Mouse (Mus musculus) limb, embryonic 14.5 days (tissue): ENCODE measurements around the gene Noxo1. TPM values are rescaled to one million over a fixed set of nuclear protein-coding genes. Genes with fewer than 3 reads are reported as not detected.
A peak's percentile ranks its signal among the peaks of the same experiment; 100 is the strongest.
"Not testable (repeated sequence)": the region's sequence is repeated elsewhere in the genome, so short reads cannot be mapped to it uniquely, and the experiment has no call there.

Experiments used
- ATAC-seq: fragments of 200-750 bp; cut with Nextera tagmentation; 2 replicates; pipeline ENCODE4 v1.8.0; 2017; ENCODE audit warnings: low read depth, moderate number of reproducible peaks, moderate TSS enrichment; ENCODE audit not compliant: low FRiP score
- DNase-seq: peaks from one replicate; pipeline ENCODE4 v3.0.0-alpha.2; 2015; ENCODE audit warnings: low spot score
- H3K27ac ChIP-seq: fragments of 300-500 bp; sonication (generic); replicated peaks from 2 replicates; pipeline ENCODE4 v1.5.1; 2014; ENCODE audit warnings: low read depth, mild to moderate bottlenecking, low read length, moderate library complexity, mixed read lengths
- H3K27me3 ChIP-seq: fragments of 300-500 bp; sonication (generic); 2 replicates; pipeline ENCODE4 v1.6.1; 2014; ENCODE audit warnings: low read length, mixed read lengths; ENCODE audit not compliant: control insufficient read depth, insufficient read depth
- H3K36me3 ChIP-seq: fragments of 300-500 bp; sonication (generic); 2 replicates; pipeline ENCODE4 v1.6.1; 2014; ENCODE audit warnings: mild to moderate bottlenecking, low read length, moderate library complexity, mixed read lengths; ENCODE audit not compliant: control insufficient read depth, insufficient read depth
- H3K4me1 ChIP-seq: fragments of 300-500 bp; sonication (generic); 2 replicates; pipeline ENCODE4 v1.6.1; 2014; ENCODE audit warnings: antibody characterized with exemption, low read length, mixed read lengths; ENCODE audit not compliant: control insufficient read depth, insufficient read depth
- H3K4me2 ChIP-seq: fragments of 300-500 bp; sonication (generic); replicated peaks from 2 replicates; pipeline ENCODE4 v1.6.1; 2014; ENCODE audit warnings: low read depth, mild to moderate bottlenecking, low read length, moderate library complexity; ENCODE audit not compliant: severe bottlenecking
- H3K4me3 ChIP-seq: fragments of 300-500 bp; sonication (generic); replicated peaks from 2 replicates; pipeline ENCODE4 v1.5.1; 2014; ENCODE audit warnings: low read length
- H3K9ac ChIP-seq: fragments of 300-500 bp; sonication (generic); 2 replicates; pipeline ENCODE4 v1.6.1; 2014; ENCODE audit warnings: mild to moderate bottlenecking, low read depth, low read length, moderate library complexity; ENCODE audit not compliant: severe bottlenecking
- H3K9me3 ChIP-seq: fragments of 300-500 bp; sonication (generic); 2 replicates; pipeline ENCODE4 v1.6.1; 2016; ENCODE audit warnings: low read length; ENCODE audit not compliant: control insufficient read depth
- POLR2A ChIP-seq: fragments of 200-500 bp; IDR thresholded peaks from 2 replicates; pipeline ENCODE4 v1.8.0; 2012; ENCODE audit warnings: inconsistent platforms, mild to moderate bottlenecking, moderate library complexity, borderline replicate concordance; ENCODE audit not compliant: insufficient read depth, insufficient read length; ENCODE audit errors: extremely low read depth
- WGBS: fragments of 180-500 bp; shearing (Covaris S2); extraction: QIAGEN DNeasy Blood & Tissue Kit; methylation state at CpG from one replicate; pipeline ENCODE4 v1.1.7; 2014; 5-methylcytosine and 5-hydroxymethylcytosine counted together
- polyA plus RNA-seq, 2 experiments: library from polyadenylated mRNA; depleted of rRNA in 1 of 2; stranded (reverse) in 1 of 2; unstranded in 1 of 2; fragments of >200 nt; fragmentation: Nextera tagmentation in 1 of 2; extraction: Ambion mirVana in 1 of 2; gene quantifications; 2 replicates each; pipeline versions ENCODE4 v1.2.1 to v1.2.3; 2012 to 2014

The Noxo1 gene
- polyA plus RNA-seq, 2 experiments = 3.8 to 9.2 TPM

GRCm38 (mm10) chr17:24658017-24658758, 37.8 kb upstream of the Noxo1 start, which contains the start of gene Npw:
TSS of gene Npw (minus strand) at chr17:24658457.
- no peak for ATAC-seq
- Histone ChIP-seq H3K4me3 (peak within 1 kb of the TSS; percentile 43), H3K9me3 (no peaks in the 10 kb centered on the region), H3K9ac (peak within 1 kb of the TSS; percentile 67), H3K27me3 (peaks cover 23% of the 10 kb centered on the region), H3K4me1 (peaks cover 11% of the 10 kb centered on the region; the same call in 1 of the 2 replicates), H3K4me2 (peak within 1 kb of the TSS; percentile 88), H3K27ac (no peak within 1 kb of the TSS), H3K36me3 (no peaks in the 10 kb centered on the region)
- WGBS = 1% methylated on average over 46 of the region's 47 CpGs
- no peak for TF ChIP-seq POLR2A
- no peak for DNase-seq

GRCm38 (mm10) chr17:24667011-24667410, 29.0 kb upstream of the Noxo1 start:
- H3K4me2 ChIP-seq, H3K27ac ChIP-seq, H3K9ac ChIP-seq, H3K9me3 ChIP-seq, H3K36me3 ChIP-seq, H3K27me3 ChIP-seq, H3K4me3 ChIP-seq, DNase-seq, ATAC-seq: not testable (repeated sequence)
- WGBS = 63% methylated on average over 7 of the region's 7 CpGs
- H3K4me1 ChIP-seq = peaks cover 23% of the 10 kb centered on the region

DNA sequence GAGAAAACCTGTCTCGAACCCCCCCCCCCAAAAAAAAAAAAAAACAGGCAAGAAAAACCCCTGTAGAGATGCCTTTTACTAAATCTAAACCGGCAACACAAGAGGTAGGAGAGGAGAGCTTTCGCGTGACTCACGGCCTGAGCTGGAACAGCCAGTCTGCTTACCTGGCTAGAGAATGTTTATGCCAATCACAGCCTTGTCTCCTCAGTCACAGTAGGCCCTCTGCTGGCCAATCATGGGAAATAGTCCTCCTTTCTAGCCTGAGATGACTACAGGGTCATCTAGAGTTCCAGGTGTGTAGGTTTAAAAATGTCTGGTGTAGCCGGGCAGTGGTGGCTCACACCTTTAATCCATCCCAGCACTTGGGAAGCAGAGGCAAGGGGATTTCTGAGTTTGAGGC, 28.6 kb upstream of the Noxo1 start:
- Histone ChIP-seq H3K4me3 (no peak overlapping the region), H3K9ac (no peak overlapping the region), H3K36me3 (no peaks in the 10 kb centered on the region), H3K4me2 (no peak overlapping the region), H3K4me1 (peaks cover 26% of the 10 kb centered on the region), H3K27me3 (no peaks in the 10 kb centered on the region), H3K27ac (no peak overlapping the region), H3K9me3 (no peaks in the 10 kb centered on the region)
- ATAC-seq (no peak), DNase-seq (peak; percentile 58)
- TF ChIP-seq POLR2A = no peak
- 23% methylated on average over 6 of the region's 6 CpGs for WGBS

- peak overlapping the region; percentile 67 for H3K27ac ChIP-seq
These were observed 26.9 kb upstream of the Noxo1 start for GRCm38 (mm10) chr17:24669214-24669544.

DNA sequence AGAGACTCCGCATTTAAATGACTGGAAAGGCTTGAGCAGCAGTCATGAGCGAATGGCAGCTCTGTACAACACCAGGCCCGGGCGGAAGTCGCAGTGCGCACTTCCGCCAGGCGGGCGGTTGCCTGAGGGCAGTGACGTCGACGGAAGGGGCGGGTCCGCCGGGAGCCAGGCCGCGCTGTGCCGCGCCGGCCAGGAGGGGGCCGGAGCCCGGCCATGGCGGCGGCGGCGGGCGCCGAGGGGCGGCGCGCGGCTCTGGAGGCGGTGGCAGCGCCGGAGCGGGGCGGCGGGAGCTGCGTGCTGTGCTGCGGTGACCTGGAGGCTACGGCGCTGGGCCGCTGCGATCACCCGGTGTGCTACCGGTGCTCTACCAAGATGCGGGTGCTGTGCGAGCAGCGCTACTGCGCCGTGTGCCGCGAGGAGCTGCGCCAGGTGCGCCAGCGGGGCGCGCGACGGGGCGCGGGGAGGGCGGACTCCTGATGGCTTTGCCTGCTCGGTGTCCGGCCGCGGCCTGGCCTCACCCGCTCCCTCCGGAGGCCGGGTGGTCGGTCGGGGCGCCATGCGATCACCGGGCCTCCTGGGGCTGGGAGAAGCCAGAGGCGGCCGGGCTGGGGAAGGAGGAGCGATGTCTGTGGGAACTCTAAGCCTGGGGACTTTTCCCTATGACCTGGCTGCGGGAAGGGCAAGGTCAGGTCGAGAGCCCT, 26.3 kb upstream of the Noxo1 start, which contains the start of gene Zfp598:
Gene Zfp598, plus strand, starts transcription at position 143 of the 701 bp plus-strand sequence.
- Histone ChIP-seq H3K4me1 (peaks cover 26% of the 10 kb centered on the region), H3K27ac (peak within 1 kb of the TSS; percentile 67), H3K9me3 (no peaks in the 10 kb centered on the region), H3K4me3 (peak within 1 kb of the TSS; percentile 94), H3K36me3 (no peaks in the 10 kb centered on the region), H3K4me2 (peak within 1 kb of the TSS; percentile 77), H3K9ac (peak within 1 kb of the TSS; percentile 93), H3K27me3 (no peaks in the 10 kb centered on the region)
- under 1% methylated on average over 46 of the region's 80 CpGs for WGBS
- TF ChIP-seq POLR2A = 0 out of 2 replicates have a peak, but pooled peaks have one; percentile 15
- ATAC-seq (peak; percentile 99), DNase-seq (peak; percentile 92)

More at GRCm38 (mm10) chr17:24669214-24669544, 26.9 kb upstream of the Noxo1 start:
- Histone ChIP-seq H3K4me2 (peak overlapping the region; percentile 57), H3K9ac (peak overlapping the region; percentile 93), H3K4me3 (peak overlapping the region; percentile 94), H3K4me1 (peaks cover 26% of the 10 kb centered on the region)
- DNase-seq, H3K9me3 ChIP-seq, H3K36me3 ChIP-seq, H3K27me3 ChIP-seq: not testable (repeated sequence)
- 11% methylated on average over 15 of the region's 15 CpGs for WGBS
- ATAC-seq = peak; percentile 10; the same call in 1 of the 2 replicates
